Mouse (Mus musculus) heart, embryonic 11.5 days (tissue): ENCODE data around the gene Olfr592. TPM values are rescaled to one million over a fixed set of nuclear protein-coding genes. Genes with fewer than 3 reads are reported as not detected.

Source experiments
- polyA plus RNA-seq: library from polyadenylated mRNA; unstranded; fragments of >200 nt; fragmentation: Nextera tagmentation; extraction: Ambion mirVana; gene quantifications from 2 replicates; pipeline ENCODE4 v1.2.1, GENCODE M21; 2014

Olfr592 gene
- polyA plus RNA-seq, 1 experiment from 2014 or later = not detected

Other genes with a start within 250 kb of the Olfr592 start
- not detected in 2 replicates for gene Olfr573-ps1, start 242.2 kb upstream of the Olfr592 start, polyA plus RNA-seq
- not detected in 2 replicates for gene Olfr574, start 236.3 kb upstream of the Olfr592 start, polyA plus RNA-seq
- gene Olfr575, start 226.0 kb upstream of the Olfr592 start, polyA plus RNA-seq = not detected in 2 replicates
- gene Olfr576, start 222.1 kb upstream of the Olfr592 start, polyA plus RNA-seq = not detected in 2 replicates
- gene Olfr577, start 208.9 kb upstream of the Olfr592 start, polyA plus RNA-seq = not detected in 2 replicates
- not detected in 2 replicates for gene Olfr578, start 195.5 kb upstream of the Olfr592 start, polyA plus RNA-seq
- not detected in 2 replicates for gene Olfr582, start 146.8 kb upstream of the Olfr592 start, polyA plus RNA-seq
- gene Olfr583, start 133.5 kb upstream of the Olfr592 start, polyA plus RNA-seq = not detected in 2 replicates
- not detected in 2 replicates for gene Olfr584, start 102.9 kb upstream of the Olfr592 start, polyA plus RNA-seq
- not detected in 2 replicates for gene Olfr585, start 87.1 kb upstream of the Olfr592 start, polyA plus RNA-seq
- gene Olfr586, start 59.2 kb upstream of the Olfr592 start, polyA plus RNA-seq = not detected in 2 replicates
- not detected in 2 replicates for gene Olfr588-ps1, start 43.9 kb upstream of the Olfr592 start, polyA plus RNA-seq
- not detected in 2 replicates for gene Olfr589, start 28.4 kb upstream of the Olfr592 start, polyA plus RNA-seq
- not detected in 2 replicates for gene Olfr591, start 6.5 kb upstream of the Olfr592 start, polyA plus RNA-seq
- not detected in 2 replicates for gene Olfr593, start 27.1 kb downstream of the Olfr592 start, polyA plus RNA-seq
- gene Olfr594, start 32.2 kb downstream of the Olfr592 start, polyA plus RNA-seq = not detected in 2 replicates
- gene Usp17ld, start 67.7 kb downstream of the Olfr592 start, polyA plus RNA-seq = not detected in 2 replicates
- not detected in 2 replicates for gene Olfr596, start 120.8 kb downstream of the Olfr592 start, polyA plus RNA-seq
- gene Olfr597, start 131.5 kb downstream of the Olfr592 start, polyA plus RNA-seq = not detected in 2 replicates
- gene Olfr598, start 138.8 kb downstream of the Olfr592 start, polyA plus RNA-seq = not detected in 2 replicates
- not detected in 2 replicates for gene Olfr599, start 151.1 kb downstream of the Olfr592 start, polyA plus RNA-seq
- not detected in 2 replicates for gene Olfr600, start 164.9 kb downstream of the Olfr592 start, polyA plus RNA-seq
- not detected in 2 replicates for gene Olfr601, start 177.9 kb downstream of the Olfr592 start, polyA plus RNA-seq
- gene Olfr603, start 201.4 kb downstream of the Olfr592 start, polyA plus RNA-seq = not detected in 2 replicates
- gene Usp17lc, start 230.3 kb downstream of the Olfr592 start, polyA plus RNA-seq = not detected in 2 replicates